Comparison of ENCODE assay signal across 16 mouse cellular contexts in the genomic region with DNA sequence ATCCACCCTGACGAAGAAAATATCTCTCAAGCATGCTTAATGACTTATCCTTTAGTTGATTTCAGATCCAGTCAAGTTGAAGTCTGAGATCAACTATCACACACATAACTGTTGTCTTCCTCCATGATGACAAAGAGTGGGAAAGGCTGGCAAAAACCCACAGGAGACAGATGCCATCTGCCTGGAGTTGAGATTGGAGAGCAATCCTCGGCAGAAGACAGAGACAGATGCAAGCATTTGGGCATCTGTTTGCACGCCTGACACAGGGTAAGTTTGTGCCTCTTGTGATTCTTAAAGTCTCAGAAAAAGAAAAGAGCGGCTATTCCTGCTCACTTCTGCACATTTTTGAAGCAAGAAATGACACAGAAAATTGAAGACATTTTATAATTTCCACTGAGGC.
DNase-seq lines count a peak whose midpoint lies in the region; ATAC-seq and TF ChIP-seq lines count a peak whose summit lies in the region.
"Had no signal": no experiment of that assay in that cellular context is flagged by ENCODE, and none has a peak within 500 bp of the region (broad histone marks: within the 10 kb centered on the region; RNA-seq: fewer than 3 reads in every experiment).

No protein-coding gene starts in this region.

- ATAC-seq in forebrain, postnatal 0 days, result no peak
- ATAC-seq in midbrain, embryonic 15.5 days (replicated peaks), result no peak

- H3K9me3 ChIP-seq in forebrain, postnatal 0 days (ENCODE audit: low read length), result no peaks in the 10 kb centered on the region
- no peaks in the 10 kb centered on the region for H3K9me3 ChIP-seq in forebrain, embryonic 10.5 days
- no peaks in the 10 kb centered on the region for H3K9me3 ChIP-seq in midbrain, embryonic 15.5 days
- H3K9me3 ChIP-seq: heart, embryonic 12.5 days; lung, embryonic 15.5 days; stomach, embryonic 15.5 days had no signal

- DNase-seq in forebrain, postnatal 0 days, result peak; percentile 67
- DNase-seq in forebrain, embryonic 10.5 days (ENCODE audit: extremely low spot score, low spot score), result no peak
- DNase-seq in layer of hippocampus, adult 8-10 months (ENCODE audit: low spot score in 2 of 2), result peak; percentile 62 to 71
- DNase-seq in left cerebral cortex, adult 9 months (ENCODE audit: low spot score in 2 of 2), result peak; percentile 19 to 67
- DNase-seq in telencephalon, adult 2 months (ENCODE audit: low read depth, low spot score), result peak; percentile 79
- no peak for DNase-seq in gastrocnemius, postnatal 36 days
- DNase-seq in spleen, postnatal 4 days (ENCODE audit: low spot score in 2 of 2), result no peak
- DNase-seq: adrenal gland, postnatal 10 days; midbrain, embryonic 14.5 days; thymus, postnatal 25 days had no signal

- no peak overlapping the region for H3K4me2 ChIP-seq in forebrain, postnatal 0 days (ENCODE audit: low read depth)
- no peak overlapping the region for H3K4me2 ChIP-seq in midbrain, embryonic 15.5 days
- H3K4me2 ChIP-seq: heart, embryonic 12.5 days; liver, embryonic 11.5 days; lung, embryonic 15.5 days; stomach, embryonic 15.5 days had no signal

- H3K27me3 ChIP-seq in forebrain, postnatal 0 days (ENCODE audit: insufficient read depth, low read length), result no peaks in the 10 kb centered on the region
- H3K27me3 ChIP-seq in forebrain, embryonic 10.5 days (ENCODE audit: poor library complexity, severe bottlenecking), result no peaks in the 10 kb centered on the region; the same call in 1 of the 2 replicates
- no peaks in the 10 kb centered on the region for H3K27me3 ChIP-seq in midbrain, embryonic 15.5 days (replicated peaks)
- H3K27me3 ChIP-seq: CH12.LX; heart, embryonic 12.5 days; lung, embryonic 15.5 days; stomach, embryonic 15.5 days had no signal

- 67% methylated on average over 4 of the region's 4 CpGs for whole genome bisulfite sequencing in forebrain, postnatal 0 days
- 83% methylated on average over 4 of the region's 4 CpGs for WGBS in forebrain, embryonic 10.5 days
- WGBS in midbrain, embryonic 15.5 days, result 83% methylated on average over 4 of the region's 4 CpGs

- intact Hi-C loops in gastrocnemius, postnatal 36 days (cut with DNase I), result no loop called here

- H3K9ac ChIP-seq in forebrain, postnatal 0 days, result no peak overlapping the region
- H3K9ac ChIP-seq in midbrain, embryonic 15.5 days, result no peak overlapping the region
- H3K9ac ChIP-seq: heart, embryonic 12.5 days; lung, embryonic 15.5 days; stomach, embryonic 15.5 days had no signal

- no peak for TF ChIP-seq CTCF in forebrain, postnatal 0 days (IDR thresholded peaks at IDR 0.05; ENCODE audit: low read depth)

- H3K36me3 ChIP-seq in forebrain, postnatal 0 days (ENCODE audit: insufficient read depth), result no peaks in the 10 kb centered on the region
- H3K36me3 ChIP-seq in forebrain, embryonic 10.5 days (replicated peaks), result no peaks in the 10 kb centered on the region
- no peaks in the 10 kb centered on the region for H3K36me3 ChIP-seq in midbrain, embryonic 15.5 days (replicated peaks)
- H3K36me3 ChIP-seq: heart, embryonic 12.5 days; lung, embryonic 15.5 days; stomach, embryonic 15.5 days had no signal

- H3K4me1 ChIP-seq in forebrain, postnatal 0 days (ENCODE audit: insufficient read depth), result 0 out of 2 replicates have a peak, but pooled peaks cover 6% of the 10 kb centered on the region
- H3K4me1 ChIP-seq in forebrain, embryonic 10.5 days, result peaks cover 11% of the 10 kb centered on the region
- no peaks in the 10 kb centered on the region for H3K4me1 ChIP-seq in midbrain, embryonic 15.5 days
- H3K4me1 ChIP-seq: lung, embryonic 15.5 days; stomach, embryonic 15.5 days had no signal

- no peak overlapping the region for H3K27ac ChIP-seq in forebrain, postnatal 0 days (ENCODE audit: low read depth, low read length)
- no peak overlapping the region for H3K27ac ChIP-seq in forebrain, embryonic 10.5 days
- H3K27ac ChIP-seq in midbrain, embryonic 15.5 days, result no peak overlapping the region
- H3K27ac ChIP-seq: lung, embryonic 15.5 days; stomach, embryonic 15.5 days had no signal

- H3K4me3 ChIP-seq in forebrain, postnatal 0 days (ENCODE audit: low read depth, low read length), result no peak overlapping the region
- no peak overlapping the region for H3K4me3 ChIP-seq in forebrain, embryonic 10.5 days
- no peak overlapping the region for H3K4me3 ChIP-seq in midbrain, embryonic 15.5 days
- H3K4me3 ChIP-seq: heart, embryonic 12.5 days; lung, embryonic 15.5 days; stomach, embryonic 15.5 days had no signal

Comparison
In these comparisons a context has a peak if more than half of its experiments do, and no peak if none do; other contexts are left out.
1. DNase-seq: peak in forebrain, postnatal 0 days (single experiment), layer of hippocampus, adult 8-10 months (2 of 2), left cerebral cortex, adult 9 months (2 of 2) and telencephalon, adult 2 months (single experiment); none in forebrain, embryonic 10.5 days (single experiment), gastrocnemius, postnatal 36 days (0 of 2) and spleen, postnatal 4 days (0 of 2).